Mouse (Mus musculus): ENCODE measurements around the gene Sdf4. TPM values are rescaled to one million over a fixed set of nuclear protein-coding genes. Genes with fewer than 3 reads are reported as not detected.
A peak's percentile ranks its signal among the peaks of the same experiment; 100 is the strongest.

The Sdf4 gene
- polyA plus RNA-seq, 1 experiment, result 45.2 TPM

GRCm38 (mm10) chr4:156044754-156045153 lies 52.1 kb downstream of the Sdf4 start:
- Histone ChIP-seq H3K4me1 (peaks cover 31% of the 10 kb centered on the region), H3K4me3 (replicated peaks) (peak overlapping the region; percentile 19), H3K36me3 (replicated peaks; ENCODE audit: low read length) (no peaks in the 10 kb centered on the region), H3K9me3 (no peaks in the 10 kb centered on the region), H3K27me3 (replicated peaks) (peaks cover 15% of the 10 kb centered on the region)
- TF ChIP-seq FLI1 (IDR thresholded peaks at IDR 0.05; ENCODE audit: low read length) (no peak), GATA1 (IDR thresholded peaks at IDR 0.05; ENCODE audit: borderline replicate concordance, low read length) (no peak)

- no peaks in the 10 kb centered on the region for H3K36me3 ChIP-seq (replicated peaks; ENCODE audit: low read length)
- no peak overlapping the region for H3K4me3 ChIP-seq (replicated peaks)
- peaks cover 21% of the 10 kb centered on the region for H3K27me3 ChIP-seq (replicated peaks)
- no peaks in the 10 kb centered on the region for H3K9me3 ChIP-seq
- peaks cover 51% of the 10 kb centered on the region for H3K4me1 ChIP-seq
- TF ChIP-seq FLI1 (IDR thresholded peaks at IDR 0.05; ENCODE audit: low read length), result no peak
- TF ChIP-seq GATA1 (IDR thresholded peaks at IDR 0.05; ENCODE audit: borderline replicate concordance, low read length), result no peak
Measured at GRCm38 (mm10) chr4:156049779-156050178, 57.1 kb downstream of the Sdf4 start.

GRCm38 (mm10) chr4:156050391-156050980 lies 57.8 kb downstream of the Sdf4 start:
- no peaks in the 10 kb centered on the region for H3K9me3 ChIP-seq
- peaks cover 28% of the 10 kb centered on the region for H3K27me3 ChIP-seq (replicated peaks)
- no peak overlapping the region for H3K4me3 ChIP-seq (replicated peaks)
- H3K4me1 ChIP-seq, result peaks cover 47% of the 10 kb centered on the region
- H3K36me3 ChIP-seq (replicated peaks; ENCODE audit: low read length), result no peaks in the 10 kb centered on the region
- no peak for TF ChIP-seq FLI1 (IDR thresholded peaks at IDR 0.05; ENCODE audit: low read length)
- TF ChIP-seq GATA1 (IDR thresholded peaks at IDR 0.05; ENCODE audit: borderline replicate concordance, low read length), result no peak

GRCm38 (mm10) chr4:156053113-156053512 lies 60.4 kb downstream of the Sdf4 start:
- Histone ChIP-seq H3K4me3 (replicated peaks) (no peak overlapping the region), H3K36me3 (replicated peaks; ENCODE audit: low read length) (no peaks in the 10 kb centered on the region), H3K27me3 (replicated peaks) (peaks cover 45% of the 10 kb centered on the region), H3K9me3 (no peaks in the 10 kb centered on the region), H3K4me1 (peaks cover 45% of the 10 kb centered on the region)
- no peak for TF ChIP-seq GATA1 (IDR thresholded peaks at IDR 0.05; ENCODE audit: borderline replicate concordance, low read length)
- TF ChIP-seq FLI1 (IDR thresholded peaks at IDR 0.05; ENCODE audit: low read length), result no peak

- H3K9me3 ChIP-seq, result no peaks in the 10 kb centered on the region
- no peak for TF ChIP-seq FLI1 (IDR thresholded peaks at IDR 0.05; ENCODE audit: low read length)
- no peak for TF ChIP-seq GATA1 (IDR thresholded peaks at IDR 0.05; ENCODE audit: borderline replicate concordance, low read length)
Measured at GRCm38 (mm10) chr4:156054130-156054529, 61.5 kb downstream of the Sdf4 start.

GRCm38 (mm10) chr4:156054606-156055005 lies 61.9 kb downstream of the Sdf4 start:
- no peaks in the 10 kb centered on the region for H3K9me3 ChIP-seq
- H3K27me3 ChIP-seq (replicated peaks), result peaks cover 57% of the 10 kb centered on the region
- H3K36me3 ChIP-seq (replicated peaks; ENCODE audit: low read length), result no peaks in the 10 kb centered on the region
- H3K4me3 ChIP-seq (replicated peaks), result no peak overlapping the region
- H3K4me1 ChIP-seq, result peaks cover 39% of the 10 kb centered on the region
- TF ChIP-seq FLI1 (IDR thresholded peaks at IDR 0.05; ENCODE audit: low read length), result no peak
- TF ChIP-seq GATA1 (IDR thresholded peaks at IDR 0.05; ENCODE audit: borderline replicate concordance, low read length), result no peak

More at GRCm38 (mm10) chr4:156054130-156054529, 61.5 kb downstream of the Sdf4 start:
- no peaks in the 10 kb centered on the region for H3K36me3 ChIP-seq (replicated peaks; ENCODE audit: low read length)
- H3K27me3 ChIP-seq (replicated peaks), result peaks cover 52% of the 10 kb centered on the region
- no peak overlapping the region for H3K4me3 ChIP-seq (replicated peaks)
- H3K4me1 ChIP-seq, result peaks cover 43% of the 10 kb centered on the region

- no peaks in the 10 kb centered on the region for H3K36me3 ChIP-seq (replicated peaks; ENCODE audit: low read length)
- peaks cover 63% of the 10 kb centered on the region for H3K27me3 ChIP-seq (replicated peaks)
- no peak for TF ChIP-seq FLI1 (IDR thresholded peaks at IDR 0.05; ENCODE audit: low read length)
- TF ChIP-seq GATA1 (IDR thresholded peaks at IDR 0.05; ENCODE audit: borderline replicate concordance, low read length), result no peak
- H3K4me1 ChIP-seq, result peaks cover 33% of the 10 kb centered on the region
- no peaks in the 10 kb centered on the region for H3K9me3 ChIP-seq
- no peak overlapping the region for H3K4me3 ChIP-seq (replicated peaks)
Measured at GRCm38 (mm10) chr4:156055173-156055572, 62.5 kb downstream of the Sdf4 start.

- H3K4me3 ChIP-seq (replicated peaks), result no peak overlapping the region
- TF ChIP-seq GATA1 (IDR thresholded peaks at IDR 0.05; ENCODE audit: borderline replicate concordance, low read length) (no peak), FLI1 (IDR thresholded peaks at IDR 0.05; ENCODE audit: low read length) (no peak)
- no peaks in the 10 kb centered on the region for H3K36me3 ChIP-seq (replicated peaks; ENCODE audit: low read length)
- peaks cover 76% of the 10 kb centered on the region for H3K27me3 ChIP-seq (replicated peaks)
- peaks cover 11% of the 10 kb centered on the region for H3K4me1 ChIP-seq
- H3K9me3 ChIP-seq, result no peaks in the 10 kb centered on the region
Measured at GRCm38 (mm10) chr4:156057702-156058101, 65.0 kb downstream of the Sdf4 start.

GRCm38 (mm10) chr4:156058826-156059225 lies 66.2 kb downstream of the Sdf4 start:
- Histone ChIP-seq H3K27me3 (replicated peaks) (peaks cover 81% of the 10 kb centered on the region), H3K4me1 (peaks cover 6% of the 10 kb centered on the region), H3K9me3 (no peaks in the 10 kb centered on the region), H3K4me3 (replicated peaks) (no peak overlapping the region), H3K36me3 (replicated peaks; ENCODE audit: low read length) (no peaks in the 10 kb centered on the region)
- no peak for TF ChIP-seq GATA1 (IDR thresholded peaks at IDR 0.05; ENCODE audit: borderline replicate concordance, low read length)
- TF ChIP-seq FLI1 (IDR thresholded peaks at IDR 0.05; ENCODE audit: low read length), result no peak

- Histone ChIP-seq H3K9me3 (no peaks in the 10 kb centered on the region), H3K4me3 (replicated peaks) (no peak within 1 kb of the TSS), H3K36me3 (replicated peaks; ENCODE audit: low read length) (no peaks in the 10 kb centered on the region), H3K27me3 (replicated peaks) (peaks cover 83% of the 10 kb centered on the region), H3K4me1 (peaks cover 3% of the 10 kb centered on the region; the same call in 1 of the 2 replicates)
- no peak for TF ChIP-seq GATA1 (IDR thresholded peaks at IDR 0.05; ENCODE audit: borderline replicate concordance, low read length)
Measured at GRCm38 (mm10) chr4:156059261-156059660, 66.6 kb downstream of the Sdf4 start, which contains the start of gene Ttll10. Gene Ttll10 (minus strand): TSS chr4:156059414.

Data from megakaryocyte, embryonic 14.5 days (primary cell).